Mouse (Mus musculus) cerebellum, adult 2 months (tissue): ENCODE measurements at regions not wholly inside any gene's neighbourhood (a gene's known extent, or its start where the extent isn't known, plus 50 kb on each side); places are given as distances from the start of the nearest gene placed in this dataset.

Experiments
- DNase-seq, 2 experiments: peaks; one replicate each; pipeline ENCODE4 v3.0.0; 2021
- H3K27ac ChIP-seq: fragments of 200-500 bp; 2 replicates; pipeline ENCODE4 v1.5.1; 2012; ENCODE audit warnings: low read length, control low read depth, inconsistent platforms; ENCODE audit not compliant: insufficient read depth
- H3K27me3 ChIP-seq: fragments of 200-500 bp; 2 replicates; pipeline ENCODE4 v1.6.1; 2012; ENCODE audit warnings: inconsistent platforms, mild to moderate bottlenecking, low read length, moderate library complexity; ENCODE audit not compliant: control insufficient read depth, insufficient read depth
- H3K4me1 ChIP-seq: fragments of 200-500 bp; 2 replicates; pipeline ENCODE4 v1.6.1; 2011; ENCODE audit warnings: low read length; ENCODE audit not compliant: control insufficient read depth, insufficient read depth
- H3K4me3 ChIP-seq: fragments of 200-500 bp; replicated peaks from 2 replicates; pipeline ENCODE3; 2011; ENCODE audit warnings: mild to moderate bottlenecking, low read depth, low read length, control low read depth; ENCODE audit not compliant: insufficient read depth
- CTCF ChIP-seq: fragments of 200-500 bp; IDR thresholded peaks from 2 replicates; pipeline ENCODE4 v1.5.1; 2011; ENCODE audit warnings: low read depth, mild to moderate bottlenecking, control low read depth, low read length, moderate library complexity, borderline replicate concordance; ENCODE audit not compliant: insufficient read depth
- POLR2A ChIP-seq: fragments of 200-500 bp; IDR thresholded peaks from 2 replicates; pipeline ENCODE4 v1.6.1; 2011; ENCODE audit warnings: low read length, control low read depth, borderline replicate concordance; ENCODE audit not compliant: insufficient read depth
- WGBS: fragments of 180-500 bp; shearing (Covaris S2); methylation state at CpG from one replicate; pipeline ENCODE4 v1.1.7; 2018; 5-methylcytosine and 5-hydroxymethylcytosine counted together

- no peak for DNase-seq
- TF ChIP-seq CTCF (no peak), POLR2A (no peak)
- WGBS = 42% methylated on average over 9 of the region's 9 CpGs
- H3K4me1 ChIP-seq = peaks cover 3% of the 10 kb centered on the region
- no peaks in the 10 kb centered on the region for H3K27me3 ChIP-seq
- H3K4me3 ChIP-seq = no peak overlapping the region
- H3K27ac ChIP-seq = no peak overlapping the region
Measured at GRCm38 (mm10) chr4:84199181-84199656, 475.9 kb downstream of the Bnc2 start.

- H3K27me3 ChIP-seq = no peaks in the 10 kb centered on the region
- DNase-seq = no peak
- H3K4me3 ChIP-seq = no peak overlapping the region
- H3K4me1 ChIP-seq = peaks cover 3% of the 10 kb centered on the region
- 84% methylated on average over 3 of the region's 3 CpGs for WGBS
- no peak for TF ChIP-seq POLR2A
- TF ChIP-seq CTCF = no peak
- no peak overlapping the region for H3K27ac ChIP-seq
Measured at GRCm38 (mm10) chr4:84201001-84201400, 474.1 kb downstream of the Bnc2 start.

- H3K4me3 ChIP-seq = no peak overlapping the region
- no peak for DNase-seq
- 32% methylated on average over 2 of the region's 2 CpGs for WGBS
- H3K27me3 ChIP-seq = no peaks in the 10 kb centered on the region
- H3K4me1 ChIP-seq = peaks cover 3% of the 10 kb centered on the region
- H3K27ac ChIP-seq = no peak overlapping the region
- no peak for TF ChIP-seq POLR2A
- TF ChIP-seq CTCF = no peak
Measured at GRCm38 (mm10) chr4:84202231-84202630, 472.8 kb downstream of the Bnc2 start.

GRCm38 (mm10) chr4:84203680-84204079, 471.4 kb downstream of the Bnc2 start:
- Histone ChIP-seq H3K4me3 (no peak overlapping the region), H3K27me3 (no peaks in the 10 kb centered on the region), H3K4me1 (peaks cover 3% of the 10 kb centered on the region), H3K27ac (no peak overlapping the region)
- TF ChIP-seq POLR2A (no peak), CTCF (no peak)
- DNase-seq = no peak
- 92% methylated on average over 1 of the region's 1 CpGs for WGBS

- Histone ChIP-seq H3K27me3 (no peaks in the 10 kb centered on the region), H3K4me3 (no peak overlapping the region), H3K27ac (no peak overlapping the region), H3K4me1 (peaks cover 3% of the 10 kb centered on the region)
- DNase-seq = no peak
- TF ChIP-seq POLR2A = no peak
- TF ChIP-seq CTCF = no peak
Measured at GRCm38 (mm10) chr4:84204777-84205176, 470.3 kb downstream of the Bnc2 start.

- WGBS = 90% methylated on average over 1 of the region's 1 CpGs
- Histone ChIP-seq H3K27me3 (no peaks in the 10 kb centered on the region), H3K4me1 (no peaks in the 10 kb centered on the region), H3K4me3 (no peak overlapping the region), H3K27ac (no peak overlapping the region)
- TF ChIP-seq POLR2A = no peak
- no peak for TF ChIP-seq CTCF
- DNase-seq = no peak
Measured at GRCm38 (mm10) chr4:84208175-84208574, 466.9 kb downstream of the Bnc2 start.

GRCm38 (mm10) chr4:84209538-84209937, 465.5 kb downstream of the Bnc2 start:
- 92% methylated on average over 2 of the region's 2 CpGs for WGBS
- Histone ChIP-seq H3K4me1 (no peaks in the 10 kb centered on the region), H3K4me3 (no peak overlapping the region), H3K27ac (no peak overlapping the region), H3K27me3 (no peaks in the 10 kb centered on the region)
- no peak for DNase-seq
- TF ChIP-seq CTCF (no peak), POLR2A (no peak)

GRCm38 (mm10) chr4:84211311-84211875, 463.7 kb downstream of the Bnc2 start:
- no peak for DNase-seq

GRCm38 (mm10) chr4:84212004-84212403, 463.1 kb downstream of the Bnc2 start:
- WGBS = 13% methylated on average over 6 of the region's 6 CpGs
- H3K4me3 ChIP-seq = no peak overlapping the region
- H3K27ac ChIP-seq = no peak overlapping the region
- no peaks in the 10 kb centered on the region for H3K27me3 ChIP-seq
- H3K4me1 ChIP-seq = no peaks in the 10 kb centered on the region
- TF ChIP-seq POLR2A (no peak), CTCF (no peak)
- no peak for DNase-seq

More at GRCm38 (mm10) chr4:84211311-84211875, 463.7 kb downstream of the Bnc2 start:
- no peak for TF ChIP-seq CTCF
- no peak for TF ChIP-seq POLR2A
- Histone ChIP-seq H3K27me3 (no peaks in the 10 kb centered on the region), H3K27ac (no peak overlapping the region), H3K4me3 (no peak overlapping the region), H3K4me1 (no peaks in the 10 kb centered on the region)
- WGBS = 55% methylated on average over 11 of the region's 11 CpGs
